Mouse (Mus musculus) liver, adult (tissue): ENCODE measurements around the gene Lmcd1.

Experiments used
- GATA4 ChIP-seq: IDR thresholded peaks from 2 replicates; pipeline ENCODE4 v1.6.1; 2014; ENCODE audit warnings: mild to moderate bottlenecking, low read length; ENCODE audit not compliant: insufficient replicate concordance

The Lmcd1 gene

GRCm38 (mm10) chr6:112320679-112321078, 47.1 kb downstream of the Lmcd1 start:
- TF ChIP-seq GATA4, result no peak

DNA sequence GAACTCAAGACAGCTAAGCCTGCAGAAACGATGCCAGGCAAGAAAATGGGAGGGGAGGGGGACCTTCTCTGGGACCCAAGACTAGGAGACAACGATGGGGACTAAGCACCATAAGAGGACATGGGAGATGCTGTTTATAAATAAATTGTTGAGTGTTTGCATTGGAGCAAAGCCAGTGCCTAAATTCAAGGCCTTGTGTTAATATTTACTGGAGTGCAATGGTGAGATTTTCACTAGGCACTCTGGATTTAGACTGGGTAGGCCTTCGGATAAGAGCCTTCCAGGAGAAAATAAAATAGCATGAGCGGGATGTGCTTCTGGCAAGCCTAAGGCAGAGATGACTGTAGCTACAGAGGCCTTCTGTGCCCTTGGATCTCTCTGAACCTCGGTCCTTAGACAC, 49.4 kb downstream of the Lmcd1 start:
- TF ChIP-seq GATA4, result no peak

DNA sequence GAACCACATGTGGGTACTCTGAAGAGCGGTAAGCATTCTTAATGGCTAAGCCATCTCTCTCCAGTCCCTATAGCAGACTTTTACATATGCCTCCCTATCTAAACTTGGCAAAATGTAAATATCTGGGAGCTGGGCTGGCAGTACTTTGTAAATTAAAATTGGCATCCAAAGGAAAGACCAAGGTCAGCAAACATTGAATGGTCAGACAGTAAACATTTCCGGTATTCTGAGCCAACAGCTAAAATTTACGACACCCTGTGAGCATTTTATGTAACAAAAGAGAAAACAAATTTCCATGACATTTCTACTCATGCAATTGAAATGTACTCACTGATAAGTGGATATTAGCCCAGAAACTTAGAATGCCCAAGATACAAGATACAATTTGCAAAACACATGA, 51.7 kb downstream of the Lmcd1 start:
- no peak for TF ChIP-seq GATA4

DNA sequence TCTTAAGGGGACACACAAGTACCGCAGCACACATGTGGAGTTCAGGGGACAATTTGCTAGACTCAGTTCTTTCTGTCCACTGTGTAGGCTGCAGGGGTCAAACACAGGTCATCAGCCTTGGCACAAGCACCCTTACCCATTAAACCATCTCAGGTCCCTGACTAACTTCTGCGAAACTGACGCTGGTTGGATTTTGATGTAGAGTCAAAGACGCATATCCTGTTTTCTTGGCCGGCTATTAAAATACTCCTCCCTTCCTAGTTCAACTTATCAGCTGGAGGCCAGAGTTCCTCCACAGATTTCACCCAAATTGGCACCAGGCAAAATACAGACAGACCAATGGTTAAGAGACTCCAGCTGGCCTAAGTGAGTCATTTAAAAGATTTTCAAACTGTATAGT, 54.2 kb downstream of the Lmcd1 start:
- peak; percentile 81; the same call in 1 of the 2 replicates for TF ChIP-seq GATA4

- TF ChIP-seq GATA4, result no peak
These were observed 57.1 kb downstream of the Lmcd1 start for GRCm38 (mm10) chr6:112330520-112331222.

DNA sequence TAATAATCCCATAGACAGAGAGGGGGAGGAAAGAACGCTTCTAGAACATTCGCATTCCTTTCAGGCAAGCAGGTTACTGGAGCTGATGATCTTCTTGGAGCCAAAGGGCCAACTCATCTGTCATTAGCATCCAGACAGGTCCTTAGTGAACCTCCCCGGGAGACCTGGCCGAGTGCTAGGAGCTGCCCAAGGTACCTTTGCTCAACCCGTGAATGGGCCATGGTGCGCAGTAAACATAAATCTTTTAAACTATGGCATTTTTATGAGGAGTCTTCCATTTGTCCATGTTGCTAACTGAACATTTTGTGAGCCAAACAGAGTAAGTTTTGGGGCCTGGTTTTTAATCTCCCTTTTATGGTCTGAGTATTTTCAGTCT, 57.7 kb downstream of the Lmcd1 start:
- TF ChIP-seq GATA4, result no peak

GRCm38 (mm10) chr6:112333930-112334329, 60.4 kb downstream of the Lmcd1 start:
- TF ChIP-seq GATA4, result no peak

DNA sequence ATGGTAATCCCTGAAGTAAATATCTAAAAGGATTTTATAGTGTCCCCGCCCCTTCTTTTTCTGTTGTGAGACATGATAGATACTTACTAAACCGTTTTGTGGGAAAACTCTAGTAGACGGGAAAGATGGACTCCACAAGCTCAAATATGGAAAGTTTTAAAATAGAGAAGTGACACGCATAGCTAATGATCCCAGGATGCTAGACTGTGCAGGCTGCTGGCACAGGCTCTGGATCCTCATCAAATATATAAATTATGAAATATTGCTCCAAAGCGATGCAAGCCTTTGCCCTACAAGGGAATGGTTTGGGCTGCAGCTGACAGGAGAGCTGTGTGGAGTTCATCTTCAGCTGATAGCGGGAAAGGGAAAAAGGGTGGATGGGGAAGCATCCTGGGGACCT, 64.1 kb downstream of the Lmcd1 start:
- no peak for TF ChIP-seq GATA4

GRCm38 (mm10) chr6:112339016-112339415, 65.5 kb downstream of the Lmcd1 start:
- no peak for TF ChIP-seq GATA4

DNA sequence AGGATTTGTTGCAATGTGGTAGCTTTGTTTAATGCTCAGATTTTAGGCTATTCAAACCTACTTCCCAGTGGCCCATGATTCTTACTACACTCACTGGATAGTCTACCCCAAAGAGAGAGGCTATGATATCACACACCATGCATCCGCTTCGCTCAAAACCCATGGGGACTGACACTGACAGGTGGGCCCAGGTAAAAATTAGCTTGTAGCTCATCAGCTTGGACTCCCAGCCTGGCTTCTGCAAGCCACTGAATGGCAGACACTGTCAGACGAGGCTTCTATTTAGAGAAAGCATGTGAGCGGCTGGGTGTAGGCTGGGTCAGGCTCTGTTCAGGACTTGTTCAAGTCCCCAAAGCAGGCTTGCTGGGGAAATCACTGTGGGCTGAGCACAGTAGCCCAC, 76.9 kb downstream of the Lmcd1 start:
- no peak for TF ChIP-seq GATA4

DNA sequence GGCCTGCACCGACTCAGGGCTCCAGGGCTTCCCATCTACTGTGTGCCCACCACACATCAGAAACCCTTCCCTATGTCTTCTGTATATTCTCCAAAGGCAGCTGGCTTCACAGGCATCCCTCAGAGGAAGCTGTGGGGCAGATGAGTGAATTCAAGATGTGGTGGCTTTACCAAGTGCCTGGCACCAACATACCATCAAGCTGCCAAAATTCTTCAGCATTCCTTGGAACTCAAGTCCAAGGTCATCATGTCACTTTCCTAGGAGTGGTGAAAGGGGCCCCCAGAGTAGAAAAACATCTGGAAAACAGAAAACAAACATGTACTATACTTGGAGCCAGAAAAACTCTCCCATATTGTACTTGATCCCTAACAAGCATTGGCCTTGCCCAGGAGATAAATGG, 85.8 kb downstream of the Lmcd1 start:
- TF ChIP-seq GATA4, result no peak

- no peak for TF ChIP-seq GATA4
These were observed 87.1 kb downstream of the Lmcd1 start for GRCm38 (mm10) chr6:112360676-112361075.

DNA sequence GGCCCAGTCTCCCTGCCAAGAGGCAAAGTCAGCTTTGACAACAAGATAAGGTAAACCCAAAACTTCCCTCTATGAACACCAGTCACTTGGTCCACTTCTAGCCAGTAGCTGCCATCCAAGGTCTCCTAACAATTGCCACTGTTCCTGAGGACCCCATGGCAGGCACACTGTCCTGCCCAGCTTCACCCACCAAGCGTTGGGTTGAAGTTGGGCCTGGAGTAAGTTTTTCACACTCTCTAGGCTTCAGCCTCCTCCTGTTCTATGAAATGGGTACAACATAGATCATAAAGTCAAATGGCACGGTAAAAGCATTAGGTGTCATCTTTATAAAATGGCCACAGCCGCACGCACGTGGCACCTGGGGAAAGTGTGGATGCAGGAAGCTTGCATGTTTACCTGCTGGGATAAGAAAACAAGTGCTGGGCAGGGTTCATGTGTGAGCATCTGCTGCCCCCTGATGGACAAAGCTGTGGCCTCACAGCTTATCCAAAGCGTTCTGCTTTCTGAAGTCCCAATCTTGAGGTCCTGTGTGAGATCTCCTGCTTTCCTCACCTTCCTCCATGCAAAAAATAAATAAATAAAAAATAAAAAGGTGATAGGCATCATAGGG, 88.9 kb downstream of the Lmcd1 start:
- no peak for TF ChIP-seq GATA4

DNA sequence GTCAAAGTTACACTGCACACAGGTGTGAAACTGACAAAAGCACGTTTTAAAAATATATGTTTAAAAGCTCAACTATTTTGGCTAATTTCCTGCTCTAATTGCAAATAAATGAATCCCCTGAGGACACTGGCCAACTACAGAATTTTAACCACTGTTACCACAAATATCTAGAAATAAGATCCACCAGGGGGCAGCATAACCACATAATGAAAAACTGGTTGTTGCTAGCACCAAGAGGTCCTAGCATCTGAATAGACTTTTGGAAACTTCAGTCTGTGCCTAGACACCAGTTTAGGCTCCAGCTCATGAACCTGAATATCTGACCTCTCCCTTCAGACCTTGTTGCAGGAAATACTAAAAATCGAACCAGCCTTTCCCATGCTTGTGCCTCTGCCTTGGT, 91.0 kb downstream of the Lmcd1 start:
- TF ChIP-seq GATA4, result no peak

DNA sequence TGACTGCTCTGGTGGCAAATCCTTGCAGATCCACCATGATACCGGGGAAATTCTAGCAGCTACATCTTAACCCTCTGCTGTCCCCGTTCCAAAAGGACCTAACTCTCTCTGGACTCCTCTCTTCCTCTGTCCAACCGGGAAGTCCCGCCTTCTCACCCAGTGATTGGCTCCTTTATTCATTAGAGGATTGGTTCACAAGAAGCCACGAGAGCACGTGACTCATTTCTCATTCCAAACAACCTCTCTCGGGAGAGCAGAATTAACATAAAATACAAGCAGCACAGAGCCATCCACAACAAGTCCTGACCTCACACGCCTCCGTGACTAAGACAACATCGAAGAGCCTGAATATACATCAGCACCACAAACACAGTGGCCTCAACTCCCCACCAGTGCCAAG, 91.7 kb downstream of the Lmcd1 start:
- no peak for TF ChIP-seq GATA4

- no peak for TF ChIP-seq GATA4
These were observed 100.5 kb downstream of the Lmcd1 start for GRCm38 (mm10) chr6:112373886-112374585.
